Mouse (Mus musculus) cerebellum, postnatal 25 days (tissue): ENCODE measurements around the gene Pkp1.

ENCODE experiments used
- DNase-seq, 2 experiments: peaks; one replicate each; pipeline ENCODE4 v3.0.0; 2021; ENCODE audit warnings: mixed read lengths in 2 of 2

Gene Pkp1

DNA sequence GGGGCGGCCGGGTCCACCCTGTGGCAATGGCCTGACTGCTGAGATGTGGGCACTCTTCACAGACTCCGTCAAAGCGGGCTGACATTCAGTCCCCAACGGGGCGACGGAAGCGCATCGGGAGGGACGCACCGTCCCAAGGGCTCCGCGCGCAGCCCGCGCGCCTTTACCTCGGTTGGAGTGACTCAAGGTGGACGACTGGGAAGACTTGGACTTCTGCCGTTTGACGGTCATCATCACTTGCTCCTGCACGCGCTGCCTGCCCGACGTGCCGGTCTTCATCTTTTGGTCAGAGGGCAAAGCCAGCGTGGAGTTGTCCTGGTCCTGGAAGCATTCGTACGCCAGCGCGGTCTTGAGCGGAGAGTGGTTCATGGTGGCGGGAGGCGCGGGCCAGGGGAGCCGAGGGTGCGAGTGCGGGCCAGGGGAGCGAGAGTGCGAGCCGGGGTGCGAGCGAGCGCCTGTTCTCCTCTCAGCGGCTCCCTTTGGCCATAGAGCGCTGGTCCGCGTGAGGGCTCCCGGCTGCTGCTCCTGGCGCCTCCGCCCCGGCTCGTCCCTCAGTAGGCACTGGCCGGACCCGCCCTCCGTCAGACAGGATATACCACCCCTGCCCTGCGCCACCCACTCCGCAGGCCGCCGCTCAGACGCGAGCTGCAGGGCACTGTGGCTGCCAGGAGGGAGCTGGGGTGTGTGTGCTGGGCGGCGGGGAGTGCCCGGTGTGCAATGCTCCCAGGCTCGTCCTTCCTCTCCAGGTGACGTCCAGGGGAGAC is at the start of gene Pkp1:
Pkp1 (minus strand) TSS at position 564 of the 764 bp plus-strand sequence.
- peak in 1 of 2 experiments; percentile 12 for DNase-seq

DNA sequence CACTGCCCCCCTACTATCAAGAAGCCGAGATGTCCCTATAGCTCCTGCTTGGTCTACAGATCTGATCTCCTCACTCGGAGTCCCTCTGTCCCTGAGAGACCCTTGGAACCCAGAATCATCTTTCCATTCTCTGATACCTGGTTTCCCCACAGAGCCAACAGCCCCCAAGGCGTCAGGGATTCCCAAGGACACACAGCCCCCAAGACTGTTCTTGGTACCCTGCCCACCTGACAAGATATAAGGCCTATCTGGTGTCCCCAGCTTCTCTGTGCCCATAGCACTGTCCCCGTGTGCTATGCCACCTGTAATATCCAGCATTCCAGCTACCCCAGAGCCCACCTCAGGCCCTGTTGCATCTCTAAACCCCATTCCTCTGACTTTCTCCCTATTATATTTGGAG is 48.7 kb upstream of the Pkp1 start:
- DNase-seq = no peak

DNA sequence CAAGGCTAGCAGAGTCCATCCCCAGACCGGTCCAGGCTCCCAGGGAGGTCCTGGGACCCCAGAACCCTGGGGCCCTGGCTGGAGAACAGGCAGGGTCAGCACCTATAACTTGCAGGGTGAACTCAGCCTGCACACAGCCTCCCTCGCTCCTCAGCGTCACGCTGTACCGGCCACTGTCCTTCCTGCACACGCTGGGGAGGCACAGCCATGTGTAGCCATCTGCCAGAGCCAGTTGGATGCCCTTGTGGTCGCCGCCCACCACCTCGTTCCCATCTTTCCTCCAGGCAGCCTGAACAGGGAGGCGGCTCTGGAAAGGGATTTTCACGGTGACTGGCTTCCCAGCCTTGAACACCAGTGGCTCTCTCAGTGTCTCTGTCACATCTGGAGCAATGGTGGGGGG is 45.6 kb upstream of the Pkp1 start:
- no peak for DNase-seq

DNA sequence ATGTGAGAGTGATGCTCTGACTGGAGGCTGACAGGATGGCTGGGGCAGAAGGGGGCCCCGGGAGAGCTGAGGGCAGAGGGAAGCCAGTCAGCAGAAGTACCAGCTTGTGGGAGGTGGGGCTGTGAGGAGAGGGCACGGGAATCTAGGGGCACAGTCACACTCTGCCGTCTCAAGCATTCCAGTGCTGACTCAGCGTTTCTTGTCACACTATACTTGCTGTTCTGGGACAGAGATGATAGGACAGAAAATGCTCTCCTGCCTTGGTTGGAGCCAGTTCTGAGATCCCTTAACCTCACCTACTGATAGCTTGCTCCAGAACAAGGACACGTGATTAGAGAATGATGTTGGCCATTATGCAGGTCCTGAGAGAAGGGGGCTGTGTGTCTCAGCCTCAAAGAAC is 44.2 kb upstream of the Pkp1 start:
- no peak for DNase-seq

DNA sequence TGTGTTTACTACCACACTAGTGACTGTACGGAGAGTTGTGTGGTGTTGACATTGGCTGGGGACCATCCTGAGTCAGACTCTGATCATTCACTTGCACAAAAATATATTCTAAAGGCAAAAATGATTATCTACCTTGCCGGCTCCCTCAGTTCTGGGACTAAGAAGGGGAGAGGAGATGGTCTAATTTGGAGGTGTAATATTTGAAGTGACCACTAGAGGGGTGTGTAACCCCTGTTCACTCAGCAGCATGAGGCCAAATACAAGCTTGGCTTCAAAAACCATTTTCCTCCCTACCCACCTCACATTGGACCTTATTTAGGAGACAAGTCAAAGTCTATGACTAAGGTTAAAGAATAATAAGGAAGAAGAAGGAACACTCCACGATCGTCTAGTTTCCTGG is 39.5 kb upstream of the Pkp1 start:
- DNase-seq = no peak

DNA sequence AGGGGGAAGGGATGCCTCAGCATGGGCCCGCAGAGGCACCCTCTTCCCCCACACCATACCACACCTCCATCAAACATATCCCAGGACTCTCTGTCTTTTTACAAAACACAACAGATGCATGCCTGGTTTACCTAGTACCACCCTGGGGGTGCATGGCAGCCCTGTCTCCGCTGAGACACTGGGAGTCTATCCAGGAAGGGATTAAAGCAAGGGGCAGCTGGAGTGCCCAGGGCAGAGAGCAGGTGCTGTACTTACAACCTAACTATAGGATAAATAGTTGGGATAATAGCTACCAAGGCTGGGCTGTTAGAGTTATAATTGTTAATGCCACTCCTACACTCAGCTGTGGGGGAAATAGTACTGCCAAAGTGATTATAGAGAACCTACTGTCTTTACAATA is 29.9 kb upstream of the Pkp1 start:
- no peak for DNase-seq

DNA sequence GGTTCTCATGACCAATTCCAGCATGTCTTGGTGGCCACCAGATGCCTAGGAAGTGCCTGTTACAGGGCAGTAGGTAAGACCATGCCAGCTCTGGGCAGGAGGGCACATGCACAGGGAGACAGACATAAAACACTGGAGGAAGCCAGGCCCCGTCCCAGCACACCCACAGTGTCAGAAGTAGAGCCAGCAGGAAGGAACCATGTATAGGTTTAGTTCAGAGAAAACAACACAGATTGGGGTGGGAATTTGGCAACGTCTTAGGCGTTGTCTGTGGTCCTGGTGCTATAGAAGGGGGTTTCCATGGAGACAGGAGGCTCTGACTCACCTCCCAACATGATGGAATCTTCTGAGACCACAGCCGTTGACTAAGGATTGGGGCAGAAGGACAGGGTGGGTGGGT is 27.2 kb upstream of the Pkp1 start:
- DNase-seq = no peak

DNA sequence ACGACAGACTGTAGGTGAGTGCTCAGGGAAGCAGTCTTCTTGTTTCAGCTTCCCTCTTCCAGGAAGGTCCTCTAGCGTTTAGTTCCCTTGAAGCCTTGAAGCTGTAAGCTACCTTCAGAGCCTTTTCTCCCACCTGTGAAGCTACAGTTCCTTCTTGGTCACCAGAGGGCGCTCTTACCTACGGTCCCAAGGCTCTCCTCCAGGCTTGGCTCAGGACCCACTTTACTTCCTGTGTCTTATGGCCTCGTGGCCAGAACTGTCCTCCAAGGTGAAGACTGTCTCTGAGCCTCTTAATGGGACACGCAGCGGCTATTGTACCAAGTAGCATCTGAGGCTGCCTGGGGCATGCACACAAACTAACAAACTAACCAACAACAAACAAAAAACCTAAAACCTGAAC is 26.7 kb upstream of the Pkp1 start:
- DNase-seq = peak; percentile 56 to 70

DNA sequence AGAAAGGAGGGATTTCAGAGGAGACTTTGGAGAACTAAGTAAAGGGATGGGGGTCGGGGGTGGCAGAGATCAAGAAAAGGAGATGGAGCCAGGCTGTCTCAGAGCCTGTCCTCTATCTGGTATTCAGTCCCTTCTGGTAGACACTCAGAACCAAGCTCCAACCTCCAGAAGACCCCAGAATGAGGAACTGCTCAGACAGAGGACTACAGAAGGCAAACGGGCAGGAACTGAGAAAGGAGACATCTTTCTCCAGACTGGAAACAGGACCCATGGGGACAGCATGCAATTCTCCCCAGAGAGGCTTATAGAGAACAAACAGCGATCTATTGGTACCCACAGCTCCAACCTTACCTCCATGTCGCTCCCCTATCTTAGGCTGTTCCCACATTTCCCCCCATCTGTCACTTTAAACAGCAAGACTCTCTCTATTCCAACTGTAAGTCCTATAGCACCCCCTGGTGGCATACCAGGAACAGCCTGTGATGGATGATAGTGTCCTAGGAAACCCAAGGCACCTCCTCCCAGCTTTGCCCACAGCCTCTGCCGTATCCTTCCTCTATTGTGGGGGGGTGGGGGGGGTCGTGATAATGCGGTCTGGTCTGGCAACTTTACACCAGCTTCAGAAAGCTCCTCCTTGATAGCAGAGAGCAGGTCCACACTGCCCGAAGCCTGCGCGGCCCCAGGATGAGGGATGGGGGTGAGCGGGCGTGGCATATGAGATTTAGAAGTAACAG is 25.7 kb upstream of the Pkp1 start:
- peak; percentile 80 to 92 for DNase-seq

DNA sequence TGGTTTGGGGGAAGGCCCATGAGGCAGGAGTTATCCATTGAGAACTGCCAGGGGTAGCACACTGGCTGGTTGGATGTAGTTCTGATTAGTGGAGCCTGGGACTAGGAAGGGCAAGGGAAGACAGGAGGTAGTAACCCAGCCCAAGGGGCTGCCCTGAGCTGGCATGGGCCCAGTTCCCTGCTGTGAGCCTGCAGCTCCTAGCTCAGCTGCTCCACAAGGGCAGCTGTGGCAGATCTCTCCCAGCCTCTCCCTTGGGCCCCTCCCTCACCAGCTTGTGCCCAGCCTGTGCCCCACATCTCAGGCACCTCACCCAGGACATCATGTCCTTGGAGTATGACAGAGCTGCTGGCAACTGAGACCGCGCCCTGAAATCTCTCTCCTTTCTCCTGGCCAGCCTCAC is 24.7 kb upstream of the Pkp1 start:
- peak in 1 of 2 experiments; percentile 31 for DNase-seq

DNA sequence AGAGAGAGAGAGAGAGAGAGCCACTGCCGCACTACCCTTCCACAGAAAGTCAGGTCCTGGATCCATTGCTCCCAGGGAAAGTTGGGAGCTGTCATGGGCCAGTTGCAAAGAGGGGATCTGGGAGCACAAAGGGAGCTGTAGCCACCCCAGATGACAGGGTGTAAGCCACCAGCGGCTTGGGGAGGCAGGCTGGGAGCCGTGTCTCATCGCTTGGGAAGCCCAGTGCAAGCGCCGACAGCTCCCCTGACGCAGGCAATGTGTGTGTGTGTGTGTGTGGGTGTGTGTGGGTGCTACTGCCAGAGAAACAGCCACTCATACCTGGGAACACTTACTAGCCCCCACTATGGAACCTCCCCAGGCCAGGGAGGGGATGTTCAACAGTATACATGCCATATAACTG is 23.1 kb upstream of the Pkp1 start:
- no peak for DNase-seq

DNA sequence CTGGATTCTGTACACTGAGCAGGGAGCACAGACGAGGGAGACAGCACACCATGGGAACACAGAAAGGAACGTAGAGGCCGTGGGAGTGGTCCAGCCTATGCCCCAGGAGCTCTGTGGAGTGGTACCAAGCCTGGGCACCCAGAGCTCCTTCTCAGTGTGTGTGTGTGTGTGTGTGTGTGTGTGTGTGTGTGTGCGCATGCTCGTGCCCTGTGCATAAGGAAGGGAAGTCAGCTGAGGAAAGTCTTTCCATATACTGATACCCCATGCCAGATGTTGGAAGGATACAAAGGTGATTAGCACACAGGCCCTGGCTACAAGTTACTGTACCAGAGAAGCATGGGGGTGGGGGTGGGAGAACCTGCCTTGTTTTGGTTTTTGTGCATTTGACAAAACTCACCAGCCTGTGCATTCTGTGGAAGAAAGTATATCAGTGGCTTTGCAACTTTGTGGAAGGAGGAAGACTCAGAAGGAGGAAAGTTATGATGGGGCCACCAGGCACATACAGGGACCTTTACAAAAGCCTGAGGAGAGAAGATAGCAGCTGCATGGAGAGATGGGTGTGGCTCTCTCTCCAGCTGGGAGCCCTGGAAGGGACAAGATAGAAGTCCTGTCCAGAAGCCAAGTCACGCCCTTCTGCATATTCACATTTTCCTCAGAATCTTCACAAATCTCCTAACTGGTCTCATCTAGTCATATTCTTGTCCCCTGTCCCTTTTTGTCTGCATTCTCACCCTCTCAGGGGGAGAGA is 22.4 kb upstream of the Pkp1 start:
- no peak for DNase-seq

DNA sequence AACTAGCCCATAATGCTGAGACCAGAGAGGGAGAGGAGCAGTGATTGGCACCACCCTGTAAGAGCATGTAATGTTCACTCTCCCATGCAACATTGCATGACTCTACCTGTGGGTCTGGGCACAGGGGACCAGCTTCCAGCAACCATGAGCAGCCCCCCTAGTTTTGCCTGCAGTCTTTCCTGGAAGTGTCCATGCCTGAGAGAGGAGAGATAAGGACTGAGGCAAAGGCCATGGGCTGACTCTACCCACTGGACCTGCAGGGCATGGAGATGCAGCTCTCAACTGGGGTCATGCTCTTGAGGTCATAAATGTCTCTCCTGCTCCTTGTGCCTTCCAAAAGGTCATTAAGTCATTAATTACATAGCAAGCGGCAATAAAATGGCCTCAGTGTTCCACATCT is 17.1 kb upstream of the Pkp1 start:
- no peak for DNase-seq

DNA sequence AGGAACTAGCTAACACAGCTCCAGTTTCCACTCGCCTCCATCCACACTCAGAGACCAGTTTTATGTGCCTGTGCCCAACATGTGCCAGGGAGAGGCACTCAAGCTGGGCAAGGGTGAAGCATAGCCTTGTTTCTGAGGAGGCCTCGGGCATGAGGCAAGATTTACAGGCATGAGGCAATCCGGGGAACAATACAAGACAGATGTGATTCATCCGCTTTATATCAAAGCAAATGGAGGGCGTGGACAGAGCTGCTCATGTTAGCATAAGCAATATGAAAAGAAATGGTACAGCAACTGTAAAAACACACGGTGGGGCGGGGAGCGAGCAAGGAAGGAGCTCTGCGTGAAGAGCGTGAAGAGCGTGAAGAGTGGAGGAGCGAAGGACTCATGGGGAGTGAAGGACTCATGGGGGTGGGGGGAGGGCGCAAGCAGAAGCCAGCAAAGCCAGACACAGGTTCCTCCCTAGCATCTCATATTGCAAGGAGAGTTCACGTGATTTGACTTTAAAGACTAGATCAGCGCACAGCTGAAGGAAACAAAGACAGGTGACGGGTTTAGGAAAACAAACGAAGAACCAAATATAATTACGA is 14.8 kb upstream of the Pkp1 start:
- DNase-seq = no peak

DNA sequence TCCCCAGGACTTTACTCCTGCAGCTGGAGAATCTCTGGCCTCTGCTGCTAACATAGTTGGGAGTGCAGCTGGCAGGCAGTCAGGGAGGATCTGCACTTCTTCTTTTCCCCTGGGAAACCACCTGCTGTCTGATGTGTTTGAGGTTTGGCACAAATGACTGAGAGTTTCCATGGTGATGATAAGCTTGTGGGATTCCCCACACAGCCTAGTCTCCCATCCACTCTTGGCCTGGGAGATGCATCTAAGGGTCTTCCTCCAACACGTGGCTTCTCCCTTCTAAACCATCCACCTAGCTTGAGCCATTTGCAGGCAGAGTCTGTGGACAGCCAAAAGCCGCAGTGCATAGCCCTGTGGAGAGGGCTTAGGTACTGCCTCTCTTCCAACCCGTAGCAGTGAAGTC is 10.9 kb upstream of the Pkp1 start:
- no peak for DNase-seq

DNA sequence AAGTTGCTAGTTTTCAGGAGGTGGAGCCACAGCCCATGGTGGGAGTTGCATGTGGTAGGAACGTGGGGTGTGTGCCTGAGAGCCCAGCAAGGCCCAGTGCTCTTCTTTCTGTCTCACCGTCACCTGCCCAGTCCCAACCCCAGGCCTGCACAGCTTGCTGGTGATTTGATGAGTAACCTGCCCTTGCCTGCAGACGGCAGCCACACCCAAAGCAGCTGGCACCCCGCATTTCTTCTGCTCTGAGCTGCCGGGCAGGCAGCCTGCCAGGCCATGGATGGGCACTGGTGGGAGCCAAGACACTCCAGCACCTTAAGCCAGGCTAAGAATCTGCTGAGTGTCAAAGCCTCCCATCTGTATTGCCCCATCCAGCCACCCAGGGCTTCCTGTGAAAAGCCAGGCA is 6.8 kb upstream of the Pkp1 start:
- DNase-seq = peak in 1 of 2 experiments; percentile 47

DNA sequence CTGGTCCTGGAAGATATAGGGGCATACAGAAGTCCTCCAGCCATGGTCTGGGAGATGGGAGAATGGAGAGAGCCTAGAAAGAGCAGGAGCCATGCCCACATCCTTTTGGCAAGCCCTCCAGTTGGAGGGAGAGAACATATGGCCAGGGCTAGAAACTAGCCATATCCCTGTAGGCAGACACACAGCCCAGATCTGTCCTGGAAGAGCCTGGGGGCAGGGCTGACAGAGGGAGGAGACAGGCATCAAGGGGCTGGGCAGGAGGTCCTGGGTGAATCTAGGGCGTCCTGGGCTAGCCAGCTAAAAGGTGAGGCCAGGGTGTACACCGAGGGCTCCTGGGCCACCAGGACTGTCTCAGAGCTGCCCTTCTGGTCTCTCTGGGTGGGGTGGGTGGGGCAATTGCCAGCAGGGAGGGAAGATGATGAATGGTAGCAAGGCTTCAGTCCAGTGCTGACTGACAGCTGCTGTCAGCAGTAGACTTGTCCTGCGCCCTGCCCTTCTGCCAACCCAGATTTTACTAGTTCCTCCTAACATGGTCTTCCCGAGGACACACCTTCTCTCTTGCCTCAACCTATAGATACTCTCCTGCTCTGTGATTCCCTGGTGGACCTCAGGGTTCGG is 5.5 kb upstream of the Pkp1 start:
- DNase-seq = peak; percentile 69 to 73

DNA sequence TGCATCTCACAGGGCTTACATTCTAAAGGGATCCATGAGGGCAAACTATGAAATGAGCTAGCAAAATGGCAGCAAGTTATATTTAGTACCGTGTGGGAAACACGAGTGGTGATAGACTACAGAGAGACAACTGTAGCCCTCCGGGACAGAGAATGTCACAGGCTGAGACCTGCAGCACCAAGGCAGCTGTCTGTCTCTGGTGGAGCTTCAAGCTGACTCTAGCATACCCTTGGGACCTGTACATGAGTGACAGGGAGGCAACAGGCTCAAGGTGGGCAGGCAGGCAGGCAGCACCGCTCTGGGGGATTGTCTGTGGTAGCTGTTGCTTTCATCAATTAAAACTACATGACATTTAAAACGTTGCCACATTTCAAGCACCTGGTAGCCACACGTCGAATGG is 4.2 kb upstream of the Pkp1 start:
- no peak for DNase-seq

DNA sequence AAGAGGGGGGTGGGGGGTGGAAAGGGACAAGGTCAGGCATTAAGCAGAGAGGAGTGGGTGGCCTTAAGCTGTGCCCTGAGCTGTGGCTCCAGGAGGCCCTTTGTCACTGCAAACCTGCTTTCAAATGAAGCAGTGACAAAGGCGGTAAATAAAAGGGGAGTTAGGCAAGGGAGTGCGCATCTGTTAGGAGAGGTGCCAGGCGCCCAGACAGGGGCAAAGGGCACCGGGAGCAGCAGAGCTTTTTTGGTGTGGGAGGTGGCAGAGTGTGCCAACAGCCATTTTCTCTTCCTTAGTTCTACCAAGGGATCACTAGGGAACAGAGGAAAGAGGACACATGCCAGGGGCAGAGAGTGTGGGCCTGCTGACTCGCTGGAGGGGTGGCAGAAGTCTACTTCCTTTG is 1.8 kb downstream of the Pkp1 start:
- DNase-seq = no peak

DNA sequence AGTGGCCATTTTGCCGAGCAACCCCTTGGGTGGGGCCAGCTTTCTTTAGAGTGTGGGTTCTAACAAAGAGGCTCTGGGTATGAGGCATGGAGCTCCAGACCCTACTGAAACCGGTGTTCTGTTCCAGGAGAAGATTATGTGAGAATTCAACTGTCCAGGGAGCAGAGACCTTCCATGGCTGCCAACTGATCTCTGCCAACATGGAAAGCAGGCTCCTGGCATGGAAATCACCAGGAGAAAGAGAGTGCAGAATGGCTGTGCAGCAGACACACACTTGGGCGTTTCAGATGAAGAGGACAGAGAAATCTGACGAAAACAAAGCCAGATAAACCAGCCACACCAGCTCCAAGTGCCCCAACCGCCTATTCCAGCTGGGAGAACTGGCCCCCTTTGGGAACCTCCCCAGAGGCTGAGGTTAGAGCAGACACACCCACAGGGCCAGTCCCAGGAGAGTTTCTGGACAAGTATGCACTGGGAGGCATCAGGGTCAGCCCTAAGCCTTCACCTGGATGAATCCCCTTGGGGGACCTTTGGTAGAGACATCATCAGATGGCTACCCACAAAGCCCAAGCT is 2.4 kb downstream of the Pkp1 start:
- DNase-seq = peak in 1 of 2 experiments; percentile 39

DNA sequence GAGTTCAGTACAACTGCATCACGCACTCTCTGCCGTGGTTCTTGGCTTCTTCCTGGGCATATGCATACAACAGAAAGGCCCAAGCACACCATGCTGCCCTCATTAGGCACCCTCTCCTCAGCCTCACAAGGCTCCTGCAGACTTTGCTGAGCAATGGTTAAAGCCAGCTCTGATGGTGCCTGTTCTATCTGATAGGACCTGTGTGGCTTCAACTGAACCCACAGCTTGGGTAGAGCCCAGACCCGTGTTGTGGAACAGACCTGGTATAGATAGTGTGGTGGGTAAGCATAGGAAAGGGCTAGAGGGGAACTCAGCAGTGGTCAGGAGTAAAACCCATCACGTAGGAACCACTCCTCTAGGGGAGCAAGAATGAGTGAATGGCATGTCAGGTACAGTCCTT is 5.3 kb downstream of the Pkp1 start:
- no peak for DNase-seq

DNA sequence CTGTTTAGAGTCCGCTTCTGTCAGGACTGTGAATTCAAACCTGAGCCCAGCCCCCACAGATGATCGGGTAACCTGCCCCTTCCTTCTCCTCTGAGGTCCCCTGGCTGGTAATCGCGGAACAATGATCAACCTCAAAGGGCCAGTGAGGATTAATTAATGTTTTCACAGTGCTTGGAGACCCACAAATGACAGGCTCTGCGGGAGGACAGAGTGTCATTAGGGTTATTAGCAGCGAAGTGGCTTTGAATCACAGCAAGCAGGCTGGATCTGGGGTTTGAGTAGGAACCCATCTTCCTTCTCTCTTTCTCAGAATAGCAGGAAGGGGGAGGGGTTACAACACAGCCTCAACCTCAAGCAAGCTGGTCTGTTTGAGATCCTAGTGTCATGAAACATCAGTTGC is 9.6 kb downstream of the Pkp1 start:
- DNase-seq = no peak

DNA sequence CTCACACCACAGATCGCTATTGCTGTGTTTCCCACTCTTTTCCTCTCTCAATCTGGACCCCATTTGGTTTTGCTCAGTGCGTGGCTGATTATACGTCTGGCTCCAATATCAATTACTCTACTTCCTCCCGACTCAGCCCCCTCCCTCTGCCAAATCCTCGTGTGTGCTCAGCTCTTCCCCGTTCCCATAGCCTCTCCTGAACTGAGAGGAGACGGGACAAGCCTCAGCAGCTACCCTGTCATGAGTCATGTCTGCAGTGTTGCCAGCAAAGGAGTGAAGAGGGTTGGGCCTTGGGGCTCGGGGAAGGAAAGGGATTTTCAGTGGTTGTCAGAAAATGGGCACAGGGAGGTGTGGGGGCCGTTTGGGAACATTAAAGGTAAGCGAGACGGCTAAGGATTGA is 12.3 kb downstream of the Pkp1 start:
- DNase-seq = no peak
